Mouse (Mus musculus) megakaryocyte, embryonic 14.5 days (primary cell): Measurements from ENCODE around the gene Mt4. TPM values are rescaled to one million over a fixed set of nuclear protein-coding genes. Genes with fewer than 3 reads are reported as not detected.

ENCODE experiments used
- H3K27me3 ChIP-seq: replicated peaks from 2 replicates; pipeline ENCODE3; 2012; ENCODE audit warnings: inconsistent platforms
- H3K36me3 ChIP-seq: replicated peaks from 2 replicates; pipeline ENCODE3; 2012; ENCODE audit warnings: low read length, inconsistent platforms, mixed read lengths
- H3K4me1 ChIP-seq: 2 replicates; pipeline ENCODE4 v1.6.1; 2012; ENCODE audit warnings: inconsistent platforms
- H3K4me3 ChIP-seq: replicated peaks from 2 replicates; pipeline ENCODE3; 2012; ENCODE audit warnings: moderate library complexity, mild to moderate bottlenecking, inconsistent platforms
- H3K9me3 ChIP-seq: 2 replicates; pipeline ENCODE4 v1.6.1; 2012; ENCODE audit warnings: inconsistent platforms
- FLI1 ChIP-seq: IDR thresholded peaks from 2 replicates; pipeline ENCODE4 v1.6.1; 2012; ENCODE audit warnings: low read length, inconsistent platforms, mixed read lengths
- GATA1 ChIP-seq: IDR thresholded peaks from 3 replicates; pipeline ENCODE4 v1.6.1; 2012; ENCODE audit warnings: mixed read lengths, low read length, inconsistent platforms, borderline replicate concordance
- polyA plus RNA-seq: library from polyadenylated mRNA; stranded (reverse); fragments of >175 nt; gene quantifications from 2 replicates; pipeline ENCODE4 v1.2.3, GENCODE M21; 2012; ENCODE audit warnings: low replicate concordance; ENCODE audit not compliant: insufficient read depth

Gene Mt4
- polyA plus RNA-seq, 1 experiment: not detected

DNA sequence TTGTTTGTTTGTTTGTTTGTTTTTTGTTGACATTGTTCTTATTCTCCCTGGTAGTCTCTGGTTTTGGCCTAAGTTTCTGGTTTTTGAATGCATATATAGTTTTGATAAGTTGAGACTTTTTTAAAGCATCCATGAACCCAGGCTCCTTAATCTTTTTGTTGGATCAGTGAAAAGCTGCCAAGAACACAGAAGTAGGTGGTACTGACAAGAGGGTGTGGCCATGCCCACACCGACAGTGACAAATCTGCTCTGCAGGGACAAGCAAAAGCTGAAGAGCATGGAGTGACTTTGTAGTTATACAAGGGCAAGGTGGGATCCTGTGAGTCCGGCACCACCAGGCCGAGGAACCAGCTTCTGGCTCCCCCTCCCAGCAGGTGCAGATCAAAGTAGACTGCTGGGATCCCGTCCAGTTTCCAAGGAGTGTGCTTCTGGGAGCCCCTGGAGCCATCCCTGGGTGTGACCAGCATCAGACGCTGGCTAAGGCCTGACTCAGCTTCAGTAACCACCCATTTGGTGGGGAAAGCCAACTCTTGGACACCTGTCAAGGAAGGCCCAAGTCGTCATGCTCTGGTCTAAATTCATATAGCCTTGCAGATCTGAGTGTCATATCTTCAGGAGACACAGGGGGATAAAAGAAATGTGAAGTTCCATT, 26.3 kb upstream of the Mt4 start:
- TF ChIP-seq GATA1: no peak
- no peak for TF ChIP-seq FLI1
- no peak overlapping the region for H3K4me3 ChIP-seq
- no peaks in the 10 kb centered on the region for H3K36me3 ChIP-seq
- H3K9me3 ChIP-seq: no peaks in the 10 kb centered on the region
- peaks cover 56% of the 10 kb centered on the region for H3K4me1 ChIP-seq
- no peaks in the 10 kb centered on the region for H3K27me3 ChIP-seq

DNA sequence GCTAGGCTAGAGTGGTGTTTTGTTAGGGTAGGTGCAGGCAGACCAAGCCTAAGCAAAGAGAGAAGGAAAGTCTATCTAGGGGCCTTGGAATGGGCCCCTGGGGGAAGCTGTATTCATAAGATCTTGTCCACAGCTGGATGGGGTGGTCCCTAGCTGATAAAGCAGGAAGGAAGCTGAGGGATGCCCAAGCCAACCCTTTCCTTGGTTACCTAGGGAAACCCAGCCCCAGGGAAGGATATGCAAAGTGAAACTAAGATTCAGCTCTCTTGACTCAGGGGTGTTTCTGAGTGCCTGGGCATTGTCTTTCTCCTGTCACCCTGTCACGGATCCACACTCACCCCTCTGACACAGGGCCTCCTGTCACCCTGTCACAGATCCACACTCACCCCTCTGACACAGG, 23.6 kb upstream of the Mt4 start:
- H3K4me3 ChIP-seq: peak overlapping the region; percentile 83
- TF ChIP-seq FLI1 (no peak), GATA1 (no peak)

DNA sequence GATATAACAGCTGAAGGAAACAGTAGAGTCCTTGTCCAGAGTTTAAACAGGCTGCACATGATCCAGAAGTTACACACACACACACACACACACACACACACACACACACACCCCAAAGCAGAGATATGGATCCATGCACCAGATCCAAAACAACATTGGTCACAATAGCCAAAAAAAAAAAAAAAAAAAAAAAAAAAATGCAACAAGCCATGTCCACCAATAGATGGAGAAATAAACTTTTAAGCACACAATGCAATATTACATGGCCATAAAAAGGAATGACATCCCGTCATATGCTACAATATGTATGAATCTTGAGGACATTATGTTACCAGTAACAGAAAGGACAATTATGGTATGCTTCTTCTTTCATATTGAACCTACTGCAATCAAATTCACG, 23.0 kb upstream of the Mt4 start:
- no peaks in the 10 kb centered on the region for H3K36me3 ChIP-seq
- no peaks in the 10 kb centered on the region for H3K9me3 ChIP-seq
- no peak for TF ChIP-seq GATA1
- TF ChIP-seq FLI1: no peak
- H3K4me3 ChIP-seq: peak overlapping the region; percentile 83
- H3K4me1 ChIP-seq: peaks cover 61% of the 10 kb centered on the region
- H3K27me3 ChIP-seq: peaks cover 5% of the 10 kb centered on the region

More for the DNA sequence above, 23.6 kb upstream of the Mt4 start:
- Histone ChIP-seq H3K9me3 (no peaks in the 10 kb centered on the region), H3K27me3 (peaks cover 5% of the 10 kb centered on the region), H3K4me1 (peaks cover 56% of the 10 kb centered on the region), H3K36me3 (no peaks in the 10 kb centered on the region)

DNA sequence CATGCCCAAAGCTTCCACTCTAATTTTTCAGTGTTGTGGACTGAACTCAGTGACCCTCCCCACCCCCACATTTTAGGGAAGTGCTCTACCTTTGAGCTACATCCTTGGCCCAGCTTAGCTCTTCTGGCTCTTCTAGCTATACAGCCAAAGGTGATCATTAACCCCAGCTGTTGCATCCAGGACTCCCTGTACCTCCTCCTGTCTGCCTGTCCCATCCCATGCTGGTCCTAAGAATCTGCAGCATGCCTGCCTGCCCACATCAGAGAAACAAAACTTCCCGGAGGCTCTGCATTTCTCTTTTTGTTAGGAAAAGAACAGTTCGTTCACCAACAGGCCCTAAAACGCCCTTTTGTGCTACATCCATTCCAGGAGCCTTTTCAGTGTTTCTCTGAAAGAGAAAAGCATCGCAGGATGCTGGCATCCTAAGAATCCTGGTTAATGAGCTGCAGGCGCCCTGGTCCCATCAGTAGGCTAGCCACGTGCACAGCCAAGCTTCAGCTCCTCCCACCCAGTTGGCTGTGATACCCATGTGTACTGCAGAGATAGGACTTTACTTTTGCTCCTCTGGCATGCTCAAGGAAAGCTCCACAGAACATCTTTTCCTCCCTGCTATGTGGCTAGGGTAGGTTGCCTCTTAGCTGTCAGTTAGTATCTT, 18.1 kb upstream of the Mt4 start:
- H3K36me3 ChIP-seq: no peaks in the 10 kb centered on the region
- H3K9me3 ChIP-seq: no peaks in the 10 kb centered on the region
- H3K4me3 ChIP-seq: no peak overlapping the region
- H3K27me3 ChIP-seq: peaks cover 15% of the 10 kb centered on the region
- TF ChIP-seq GATA1: no peak
- peaks cover 57% of the 10 kb centered on the region for H3K4me1 ChIP-seq

DNA sequence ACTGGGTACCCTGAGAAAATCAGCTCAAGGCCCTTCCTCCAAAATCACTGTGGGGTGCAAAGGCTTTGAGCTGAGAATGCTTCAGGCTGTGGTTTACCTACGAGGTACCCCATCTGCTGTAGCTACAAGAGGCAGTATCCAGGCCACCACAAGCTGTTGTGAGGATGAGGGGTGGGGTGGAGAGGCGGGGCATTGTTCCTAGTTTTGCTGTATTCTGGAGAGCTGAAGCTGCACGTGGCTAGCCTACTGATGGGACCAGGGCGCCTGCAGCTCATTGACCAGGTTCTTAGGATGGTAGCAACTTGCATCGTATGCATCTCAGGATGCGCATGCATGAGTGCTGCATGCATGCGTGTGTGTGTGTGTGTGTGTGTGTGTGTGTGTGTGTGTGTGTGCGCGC, 15.4 kb upstream of the Mt4 start:
- Histone ChIP-seq H3K36me3 (no peaks in the 10 kb centered on the region), H3K4me3 (no peak overlapping the region), H3K4me1 (peaks cover 45% of the 10 kb centered on the region), H3K27me3 (peaks cover 26% of the 10 kb centered on the region), H3K9me3 (no peaks in the 10 kb centered on the region)
- TF ChIP-seq GATA1: no peak
- no peak for TF ChIP-seq FLI1

DNA sequence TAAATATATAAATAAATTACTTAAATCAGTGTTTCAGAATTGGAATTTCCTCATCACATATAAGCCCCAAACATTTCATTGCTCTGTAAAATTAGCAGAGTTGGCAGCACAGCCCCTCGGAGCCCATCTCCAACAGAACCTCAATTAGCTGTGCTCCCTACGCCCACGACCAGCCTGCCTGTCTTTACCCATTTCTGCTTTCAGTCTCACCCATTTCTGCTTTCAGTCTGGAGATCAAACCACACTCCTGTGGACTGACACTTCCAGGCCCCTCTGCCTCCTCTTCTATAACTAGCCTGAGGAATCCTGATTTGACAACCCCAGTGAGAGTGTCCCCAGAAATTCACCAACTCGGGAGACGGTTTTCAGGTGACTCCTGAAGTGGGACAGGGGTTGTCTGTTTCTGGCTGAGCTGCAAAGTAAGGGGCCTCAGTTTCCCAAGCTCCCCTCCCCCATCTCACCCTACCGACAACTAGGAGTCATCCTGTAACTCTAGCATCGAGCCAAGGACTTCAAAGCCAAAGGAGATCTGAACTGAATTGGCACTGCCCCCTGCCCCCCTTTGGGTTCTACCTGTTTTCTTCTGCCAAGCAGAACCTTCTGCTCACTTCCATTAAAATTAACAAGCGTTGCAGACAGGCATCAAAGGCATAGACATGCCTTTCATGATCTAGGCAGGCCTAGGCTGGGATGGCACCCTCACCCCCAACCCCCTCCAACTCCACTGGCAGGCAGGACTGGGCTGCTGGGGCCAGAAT, 14.1 kb upstream of the Mt4 start:
- H3K4me1 ChIP-seq: peaks cover 38% of the 10 kb centered on the region
- no peak overlapping the region for H3K4me3 ChIP-seq
- peaks cover 32% of the 10 kb centered on the region for H3K27me3 ChIP-seq
- H3K36me3 ChIP-seq: no peaks in the 10 kb centered on the region
- H3K9me3 ChIP-seq: no peaks in the 10 kb centered on the region
- TF ChIP-seq GATA1: no peak
- no peak for TF ChIP-seq FLI1

DNA sequence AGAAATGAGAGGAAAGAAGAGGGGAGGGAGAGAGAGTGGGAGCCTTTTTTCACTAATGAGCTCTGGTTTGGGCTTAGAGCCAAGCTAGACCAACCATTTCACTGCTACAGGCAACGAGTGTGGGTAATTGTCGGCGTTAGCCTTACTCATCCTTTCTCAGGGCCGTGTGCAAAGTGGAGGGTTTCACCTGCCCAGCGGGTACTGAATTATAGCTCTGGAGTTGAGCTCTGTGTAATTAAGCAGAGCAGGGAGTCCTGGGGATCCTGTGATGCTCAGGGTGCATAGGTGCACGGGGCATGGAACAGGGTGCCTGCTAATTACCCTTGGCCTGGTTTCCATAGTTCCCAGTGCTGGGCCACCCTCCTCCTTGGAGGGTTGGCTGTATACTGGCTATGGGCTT, 9.3 kb upstream of the Mt4 start:
- Histone ChIP-seq H3K36me3 (no peaks in the 10 kb centered on the region), H3K9me3 (no peaks in the 10 kb centered on the region), H3K4me1 (0 out of 2 replicates have a peak, but pooled peaks cover 7% of the 10 kb centered on the region), H3K4me3 (no peak overlapping the region), H3K27me3 (peaks cover 53% of the 10 kb centered on the region)
- TF ChIP-seq GATA1: no peak
- no peak for TF ChIP-seq FLI1

DNA sequence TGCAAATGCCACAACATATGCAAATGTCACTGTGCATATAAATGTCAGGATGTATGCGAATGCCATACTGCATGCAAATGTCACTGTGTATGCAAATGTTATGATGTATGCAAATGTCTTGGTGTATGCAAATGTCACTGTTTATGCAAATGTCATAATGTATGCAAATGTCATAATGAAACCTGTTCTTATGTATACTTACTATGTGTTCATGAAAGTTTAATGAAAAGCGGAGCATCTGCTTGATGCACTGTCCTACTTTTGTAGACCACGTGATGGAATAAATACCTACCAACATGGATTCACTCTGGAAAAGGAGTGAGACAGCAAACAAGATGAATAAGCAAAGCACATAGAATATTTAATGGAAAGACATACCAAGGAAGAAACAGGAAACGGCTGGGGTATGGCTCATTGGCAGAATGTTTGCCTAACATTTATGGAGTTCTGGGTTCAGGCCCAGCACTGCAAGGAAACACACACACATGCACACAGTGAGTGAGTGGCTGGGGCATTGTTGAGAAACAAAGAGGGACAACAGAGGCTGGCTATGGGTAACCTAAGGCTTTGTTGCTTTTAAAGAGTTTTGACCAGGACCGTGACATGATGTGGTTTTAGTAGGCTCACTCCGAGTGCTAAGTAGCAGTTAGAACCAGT, 7.7 kb upstream of the Mt4 start:
- Histone ChIP-seq H3K27me3 (peaks cover 44% of the 10 kb centered on the region), H3K9me3 (peaks cover 4% of the 10 kb centered on the region), H3K36me3 (no peaks in the 10 kb centered on the region), H3K4me3 (no peak overlapping the region), H3K4me1 (peaks cover 5% of the 10 kb centered on the region)
- no peak for TF ChIP-seq GATA1
- no peak for TF ChIP-seq FLI1

DNA sequence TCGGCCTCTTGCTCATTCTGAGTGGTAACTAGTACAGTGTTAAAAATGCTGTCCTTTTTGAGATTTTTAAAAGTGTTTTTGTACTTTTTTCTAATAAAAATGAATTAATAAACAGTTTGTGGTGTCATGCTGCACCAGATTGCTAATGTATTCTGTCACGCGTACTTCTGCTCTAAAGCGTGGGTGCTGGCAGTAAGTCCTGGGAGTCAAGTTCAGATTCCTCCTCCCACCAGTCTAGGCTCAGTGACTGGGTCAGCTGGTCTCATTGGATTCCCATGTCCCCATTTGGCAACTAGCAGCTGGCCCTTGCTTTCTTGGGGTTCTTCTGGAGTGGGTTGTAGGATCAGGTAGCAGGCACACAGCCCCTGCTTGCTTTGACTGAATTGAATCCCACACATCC, 6.9 kb upstream of the Mt4 start:
- H3K9me3 ChIP-seq: peaks cover 4% of the 10 kb centered on the region
- peaks cover 5% of the 10 kb centered on the region for H3K4me1 ChIP-seq
- no peaks in the 10 kb centered on the region for H3K36me3 ChIP-seq
- no peak overlapping the region for H3K4me3 ChIP-seq
- H3K27me3 ChIP-seq: peaks cover 38% of the 10 kb centered on the region
- TF ChIP-seq GATA1 (no peak), FLI1 (no peak)
